Comparison of ENCODE assay signal across 21 mouse cellular contexts in genomic region chr9:108067199-108067598, GRCm38 (mm10). TPM values are rescaled to one million over a fixed set of nuclear protein-coding genes. Genes with fewer than 3 reads are reported as not detected.
DNase-seq lines count a peak whose midpoint lies in the region; ATAC-seq and TF ChIP-seq lines count a peak whose summit lies in the region.
"Had no signal": no experiment of that assay in that cellular context is flagged by ENCODE, and none has a peak within 500 bp of the region (broad histone marks: within the 10 kb centered on the region; RNA-seq: fewer than 3 reads in every experiment).

No protein-coding gene starts in this region.

- WGBS in liver, embryonic 14.5 days (ENCODE audit: insufficient replicate concordance) = 94% methylated on average over 7 of the region's 7 CpGs
- WGBS in liver, embryonic 12.5 days (ENCODE audit: insufficient replicate concordance) = 87% methylated on average over 7 of the region's 7 CpGs
- 86% methylated on average over 7 of the region's 7 CpGs for WGBS in stomach, postnatal 0 days

- DNase-seq in cerebellum, postnatal 14 days = peak; percentile 28 to 56
- DNase-seq in cerebellum, adult 9-10 months = no peak
- DNase-seq in liver, embryonic 14.5 days (ENCODE audit: low read depth in 3 of 3, low spot score in 3 of 3) = no peak
- no peak for DNase-seq in MEL (ENCODE audit: low read depth, low spot score)
- DNase-seq in stomach, postnatal 0 days (ENCODE audit: low spot score) = no peak
- DNase-seq in gastrocnemius, postnatal 25 days = no peak

- no peak overlapping the region for H3K9ac ChIP-seq in liver, embryonic 14.5 days (replicated peaks)
- no peak overlapping the region for H3K9ac ChIP-seq in liver, embryonic 12.5 days
- no peak overlapping the region for H3K9ac ChIP-seq in MEL (ENCODE audit: control insufficient read depth, low read depth, low read length, poor library complexity, severe bottlenecking)
- no peak overlapping the region for H3K9ac ChIP-seq in stomach, postnatal 0 days (ENCODE audit: low read length)
- H3K9ac ChIP-seq: embryonic facial prominence, embryonic 12.5 days; limb, embryonic 15.5 days; liver, embryonic 15.5 days; lung, embryonic 14.5 days; midbrain, embryonic 12.5 days; neural tube, embryonic 13.5 days had no signal

- H3K4me2 ChIP-seq in liver, embryonic 14.5 days (ENCODE audit: low read depth) = no peak overlapping the region
- H3K4me2 ChIP-seq in liver, embryonic 12.5 days = no peak overlapping the region
- no peak overlapping the region for H3K4me2 ChIP-seq in stomach, postnatal 0 days (replicated peaks; ENCODE audit: low read depth)
- H3K4me2 ChIP-seq: embryonic facial prominence, embryonic 12.5 days; limb, embryonic 15.5 days; liver, embryonic 15.5 days; lung, embryonic 14.5 days; midbrain, embryonic 12.5 days; neural tube, embryonic 13.5 days had no signal

- H3K36me3 ChIP-seq in liver, embryonic 14.5 days (replicated peaks; ENCODE audit: control insufficient read depth, insufficient read depth, low read depth) = peaks cover 100% of the 10 kb centered on the region
- H3K36me3 ChIP-seq in liver, embryonic 12.5 days = peaks cover 100% of the 10 kb centered on the region
- no peaks in the 10 kb centered on the region; a peak in 1 of 4 replicates for H3K36me3 ChIP-seq in MEL (ENCODE audit: control insufficient read depth in 1 of 2, insufficient read depth in 2 of 2, low read length in 2 of 2)
- peaks cover 8% of the 10 kb centered on the region for H3K36me3 ChIP-seq in stomach, postnatal 0 days (ENCODE audit: control insufficient read depth, insufficient read depth, low read length)

- H3K4me1 ChIP-seq in liver, embryonic 14.5 days (replicated peaks; ENCODE audit: control insufficient read depth in 2 of 2, insufficient read depth in 2 of 2, low read length in 1 of 2) = peaks cover 0 to under 1% of the 10 kb centered on the region in 2 experiments; a peak in 1 of 4 replicates
- H3K4me1 ChIP-seq in liver, embryonic 12.5 days = peaks cover 46% of the 10 kb centered on the region
- no peaks in the 10 kb centered on the region for H3K4me1 ChIP-seq in MEL (ENCODE audit: control insufficient read depth in 1 of 2, insufficient read depth in 2 of 2, low read length in 2 of 2)
- H3K4me1 ChIP-seq in stomach, postnatal 0 days (replicated peaks; ENCODE audit: control insufficient read depth, insufficient read depth) = no peaks in the 10 kb centered on the region
- H3K4me1 ChIP-seq: embryonic facial prominence, embryonic 12.5 days; limb, embryonic 15.5 days had no signal

- peak; percentile 30; the same call in 1 of the 2 replicates for TF ChIP-seq CTCF in liver, embryonic 14.5 days (IDR thresholded peaks at IDR 0.05; ENCODE audit: low read depth)
- peak in 2 of 3 experiments; percentile 16 to 26; a peak in 3 of 6 replicates for TF ChIP-seq CTCF in MEL (IDR thresholded peaks at IDR 0.05 in 2 of 3, conservative IDR thresholded peaks at IDR 0.05 in 1 of 3; ENCODE audit: control insufficient read depth in 1 of 3, insufficient read depth in 1 of 3, low read depth in 2 of 3, low read length in 3 of 3, poor library complexity in 1 of 3, severe bottlenecking in 1 of 3)
- peak; percentile 62 for TF ChIP-seq CTCF in stomach, postnatal 0 days (IDR thresholded peaks at IDR 0.05; ENCODE audit: low read depth)

- H3K27me3 ChIP-seq in liver, embryonic 14.5 days (ENCODE audit: control insufficient read depth, insufficient read depth, low read length) = no peaks in the 10 kb centered on the region
- no peaks in the 10 kb centered on the region for H3K27me3 ChIP-seq in liver, embryonic 12.5 days (replicated peaks)
- H3K27me3 ChIP-seq in MEL (ENCODE audit: control insufficient read depth in 1 of 2, insufficient read depth in 2 of 2, low read length in 2 of 2) = no peaks in the 10 kb centered on the region
- H3K27me3 ChIP-seq in stomach, postnatal 0 days (ENCODE audit: control insufficient read depth, insufficient read depth, low read length) = no peaks in the 10 kb centered on the region
- H3K27me3 ChIP-seq: embryonic facial prominence, embryonic 12.5 days; limb, embryonic 15.5 days; liver, embryonic 15.5 days; midbrain, embryonic 12.5 days; neural tube, embryonic 13.5 days had no signal

- no peak for TF ChIP-seq EP300 in liver, embryonic 14.5 days (IDR thresholded peaks at IDR 0.05; ENCODE audit: low read depth)
- no peak for TF ChIP-seq EP300 in MEL (IDR thresholded peaks at IDR 0.05; ENCODE audit: low read depth in 1 of 2, low read length in 2 of 2)
- no peak for TF ChIP-seq EP300 in stomach, postnatal 0 days (optimal IDR thresholded peaks at IDR 0.05)

- TF ChIP-seq POLR2A in MEL (IDR thresholded peaks at IDR 0.05; ENCODE audit: control insufficient read depth in 1 of 2, insufficient read depth in 1 of 2, low read depth in 1 of 2, low read length in 2 of 2, poor library complexity in 1 of 2) = no peak

- no peak overlapping the region for H3K4me3 ChIP-seq in liver, embryonic 14.5 days (ENCODE audit: insufficient read depth in 1 of 2, low read depth in 2 of 2, low read length in 2 of 2)
- H3K4me3 ChIP-seq in liver, embryonic 12.5 days = no peak overlapping the region
- H3K4me3 ChIP-seq in MEL (ENCODE audit: control insufficient read depth in 1 of 2, insufficient read depth in 1 of 2, low read depth in 2 of 2, low read length in 2 of 2) = no peak overlapping the region
- no peak overlapping the region for H3K4me3 ChIP-seq in stomach, postnatal 0 days (ENCODE audit: low read depth, low read length)
- H3K4me3 ChIP-seq: embryonic facial prominence, embryonic 12.5 days; limb, embryonic 10.5 days; limb, embryonic 15.5 days; liver, embryonic 15.5 days; midbrain, embryonic 12.5 days; neural tube, embryonic 13.5 days had no signal

- peak; percentile 0; the same call in 1 of the 2 replicates for TF ChIP-seq RAD21 in MEL (IDR thresholded peaks at IDR 0.05; ENCODE audit: low read depth, low read length)

- H3K79me2 ChIP-seq in MEL (ENCODE audit: control insufficient read depth, insufficient read depth, low read length, poor library complexity) = no peaks in the 10 kb centered on the region

- H3K9me3 ChIP-seq in liver, embryonic 14.5 days (ENCODE audit: control insufficient read depth, low read length) = no peaks in the 10 kb centered on the region
- no peaks in the 10 kb centered on the region for H3K9me3 ChIP-seq in liver, embryonic 12.5 days (replicated peaks)
- H3K9me3 ChIP-seq in MEL (replicated peaks; ENCODE audit: insufficient read depth, low read length) = no peaks in the 10 kb centered on the region
- no peaks in the 10 kb centered on the region for H3K9me3 ChIP-seq in stomach, postnatal 0 days (ENCODE audit: control insufficient read depth, low read length)
- H3K9me3 ChIP-seq: embryonic facial prominence, embryonic 12.5 days; limb, embryonic 10.5 days; limb, embryonic 15.5 days; liver, embryonic 15.5 days; midbrain, embryonic 12.5 days; neural tube, embryonic 13.5 days had no signal

- no peak for ATAC-seq in liver, embryonic 14.5 days (ENCODE audit: insufficient read depth)
- ATAC-seq in liver, embryonic 12.5 days = no peak
- no peak for ATAC-seq in stomach, postnatal 0 days (ENCODE audit: low FRiP score, low TSS enrichment)

- H3K27ac ChIP-seq in liver, embryonic 14.5 days = no peak overlapping the region
- H3K27ac ChIP-seq in liver, embryonic 12.5 days = no peak overlapping the region
- no peak overlapping the region for H3K27ac ChIP-seq in MEL (ENCODE audit: control insufficient read depth, low read depth, low read length)
- H3K27ac ChIP-seq in stomach, postnatal 0 days (replicated peaks) = peak overlapping the region; percentile 65; the same call in 1 of the 2 replicates
- H3K27ac ChIP-seq: embryonic facial prominence, embryonic 12.5 days; limb, embryonic 15.5 days; liver, embryonic 15.5 days; midbrain, embryonic 12.5 days; neural tube, embryonic 13.5 days had no signal

RNA-seq across cellular contexts. Expression of gene Mst1, which starts 13.0 kb away (rescaled TPM):
- 21.0 and 21.3 TPM in 2 replicates for polyA plus RNA-seq in liver, embryonic 14.5 days (2012; rRNA removed)
- polyA plus RNA-seq in liver, embryonic 14.5 days (2014; fragmentation: Nextera tagmentation; extraction: Ambion mirVana) = 24.1 and 29.7 TPM in 2 replicates
- 14.5 and 15.7 TPM in 2 replicates for polyA plus RNA-seq in liver, embryonic 12.5 days (2016; fragmentation: Nextera tagmentation; extraction: Ambion mirVana)
- 1.6 and 4.6 TPM in 2 replicates for total RNA-seq in MEL (2012; rRNA removed)
- polyA plus RNA-seq in MEL (2012; ENCODE audit: insufficient read depth in 1 of 2, insufficient read length in 2 of 2, low read depth in 1 of 2, low replicate concordance in 2 of 2, missing spikeins in 1 of 2) = 1 to 10 TPM in 1 of 2 experiments, not detected in 1; 10.0 TPM
- polyA plus RNA-seq in stomach, postnatal 0 days (2015; fragmentation: Nextera tagmentation; extraction: Ambion mirVana) = 4.4 and 4.8 TPM in 2 replicates
- not detected for total RNA-seq in gastrocnemius, postnatal 25 days (2021)
- total RNA-seq: gastrocnemius, adult 18-20 months; gastrocnemius, postnatal 36 days; heart, postnatal 25 days; left cerebral cortex, postnatal 10 days had no signal
- polyA plus RNA-seq: forebrain, embryonic 14.5 days; heart, embryonic 14.5 days; hindbrain, embryonic 16.5 days had no signal

RNA-seq across cellular contexts. Expression of gene Amigo3, which starts 14.2 kb away (rescaled TPM):
- polyA plus RNA-seq in liver, embryonic 14.5 days (2012; rRNA removed) = 0.51 and 0.75 TPM in 2 replicates
- polyA plus RNA-seq in liver, embryonic 14.5 days (2014; fragmentation: Nextera tagmentation; extraction: Ambion mirVana) = 0.89 and 1.4 TPM in 2 replicates
- polyA plus RNA-seq in liver, embryonic 12.5 days (2016; fragmentation: Nextera tagmentation; extraction: Ambion mirVana) = 2.2 and 2.5 TPM in 2 replicates
- total RNA-seq in MEL (2012; rRNA removed) = 1.2 and 2.2 TPM in 2 replicates
- 1 to 10 TPM in 1 of 2 experiments, not detected in 1; 3.4 TPM for polyA plus RNA-seq in MEL (2012; ENCODE audit: insufficient read depth in 1 of 2, insufficient read length in 2 of 2, low read depth in 1 of 2, low replicate concordance in 2 of 2, missing spikeins in 1 of 2)
- polyA plus RNA-seq in stomach, postnatal 0 days (2015; fragmentation: Nextera tagmentation; extraction: Ambion mirVana) = 2.8 and 2.9 TPM in 2 replicates
- 1 to 10 TPM; 1.9 to 2.4 TPM for total RNA-seq in gastrocnemius, postnatal 25 days (2021)

RNA-seq across cellular contexts. Expression of gene Rnf123, which starts 15.9 kb away (rescaled TPM):
- 139 and 146 TPM in 2 replicates for polyA plus RNA-seq in liver, embryonic 14.5 days (2012; rRNA removed)
- 88.2 and 102 TPM in 2 replicates for polyA plus RNA-seq in liver, embryonic 14.5 days (2014; fragmentation: Nextera tagmentation; extraction: Ambion mirVana)
- polyA plus RNA-seq in liver, embryonic 12.5 days (2016; fragmentation: Nextera tagmentation; extraction: Ambion mirVana) = 96.6 and 101 TPM in 2 replicates
- 24.9 and 28.5 TPM in 2 replicates for total RNA-seq in MEL (2012; rRNA removed)
- 10 to 100 TPM in 1 of 2 experiments, not detected in 1; 74.8 TPM for polyA plus RNA-seq in MEL (2012; ENCODE audit: insufficient read depth in 1 of 2, insufficient read length in 2 of 2, low read depth in 1 of 2, low replicate concordance in 2 of 2, missing spikeins in 1 of 2)
- polyA plus RNA-seq in stomach, postnatal 0 days (2015; fragmentation: Nextera tagmentation; extraction: Ambion mirVana) = 13.8 and 15.7 TPM in 2 replicates
- total RNA-seq in gastrocnemius, postnatal 25 days (2021) = 100 to 1,000 TPM; 163 to 169 TPM

RNA-seq across cellular contexts. Expression of gene Gmppb, which starts 18.2 kb away (rescaled TPM):
- 6.7 and 12.9 TPM in 2 replicates for polyA plus RNA-seq in liver, embryonic 14.5 days (2012; rRNA removed)
- polyA plus RNA-seq in liver, embryonic 14.5 days (2014; fragmentation: Nextera tagmentation; extraction: Ambion mirVana) = 14.3 and 15.5 TPM in 2 replicates
- polyA plus RNA-seq in liver, embryonic 12.5 days (2016; fragmentation: Nextera tagmentation; extraction: Ambion mirVana) = 22.1 and 22.6 TPM in 2 replicates
- total RNA-seq in MEL (2012; rRNA removed) = 38.1 and 50.4 TPM in 2 replicates
- 10 to 100 TPM in 1 of 2 experiments, not detected in 1; 26.2 TPM for polyA plus RNA-seq in MEL (2012; ENCODE audit: insufficient read depth in 1 of 2, insufficient read length in 2 of 2, low read depth in 1 of 2, low replicate concordance in 2 of 2, missing spikeins in 1 of 2)
- 48.5 and 49.5 TPM in 2 replicates for polyA plus RNA-seq in stomach, postnatal 0 days (2015; fragmentation: Nextera tagmentation; extraction: Ambion mirVana)
- total RNA-seq in gastrocnemius, postnatal 25 days (2021) = 1 to 10 TPM; 6.0 to 6.2 TPM

RNA-seq across cellular contexts. Expression of gene Apeh, which starts 27.2 kb away (rescaled TPM):
- polyA plus RNA-seq in liver, embryonic 14.5 days (2012; rRNA removed) = 126 and 150 TPM in 2 replicates
- polyA plus RNA-seq in liver, embryonic 14.5 days (2014; fragmentation: Nextera tagmentation; extraction: Ambion mirVana) = 153 and 172 TPM in 2 replicates
- 199 and 215 TPM in 2 replicates for polyA plus RNA-seq in liver, embryonic 12.5 days (2016; fragmentation: Nextera tagmentation; extraction: Ambion mirVana)
- total RNA-seq in MEL (2012; rRNA removed) = 57.5 and 76.1 TPM in 2 replicates
- 10 to 100 TPM in 1 of 2 experiments, not detected in 1; 69.0 TPM for polyA plus RNA-seq in MEL (2012; ENCODE audit: insufficient read depth in 1 of 2, insufficient read length in 2 of 2, low read depth in 1 of 2, low replicate concordance in 2 of 2, missing spikeins in 1 of 2)
- polyA plus RNA-seq in stomach, postnatal 0 days (2015; fragmentation: Nextera tagmentation; extraction: Ambion mirVana) = 35.4 and 38.4 TPM in 2 replicates
- 10 to 100 TPM; 32.9 to 34.4 TPM for total RNA-seq in gastrocnemius, postnatal 25 days (2021)

Comparison
In these comparisons a context has a peak if more than half of its experiments do, and no peak if none do; other contexts are left out.
1. DNase-seq: peak in cerebellum, postnatal 14 days (2 of 2); none in cerebellum, adult 9-10 months (single experiment), liver, embryonic 14.5 days (0 of 3), MEL (single experiment), stomach, postnatal 0 days (single experiment) and gastrocnemius, postnatal 25 days (single experiment).
2. Peak in every context shown above with its lines, with median percentiles within 50 percentile points of each other: CTCF ChIP-seq.